Mouse (Mus musculus): ENCODE results near the gene Mcur1. TPM values are rescaled to one million over a fixed set of nuclear protein-coding genes. Genes with fewer than 3 reads are reported as not detected.
A peak's percentile ranks its signal among the peaks of the same experiment; 100 is the strongest.

The Mcur1 gene
- 3.8 and 7.5 TPM in 2 replicates for total RNA-seq (2015; ENCODE audit: low replicate concordance)
- total RNA-seq (2017; ENCODE audit: low replicate concordance) = 3.0 and 9.2 TPM in 2 replicates

GRCm38 (mm10) chr13:43559711-43560457 lies at the start of gene Mcur1:
Mcur1 (minus strand) TSS chr13:43560191.
- ATAC-seq (replicated peaks; ENCODE audit: low FRiP score, poor library complexity, severe bottlenecking) = peak; percentile 96

- ATAC-seq (replicated peaks; ENCODE audit: low FRiP score, poor library complexity, severe bottlenecking) = no peak
Measured at GRCm38 (mm10) chr13:43608854-43609253, 48.9 kb upstream of the Mcur1 start.

DNA sequence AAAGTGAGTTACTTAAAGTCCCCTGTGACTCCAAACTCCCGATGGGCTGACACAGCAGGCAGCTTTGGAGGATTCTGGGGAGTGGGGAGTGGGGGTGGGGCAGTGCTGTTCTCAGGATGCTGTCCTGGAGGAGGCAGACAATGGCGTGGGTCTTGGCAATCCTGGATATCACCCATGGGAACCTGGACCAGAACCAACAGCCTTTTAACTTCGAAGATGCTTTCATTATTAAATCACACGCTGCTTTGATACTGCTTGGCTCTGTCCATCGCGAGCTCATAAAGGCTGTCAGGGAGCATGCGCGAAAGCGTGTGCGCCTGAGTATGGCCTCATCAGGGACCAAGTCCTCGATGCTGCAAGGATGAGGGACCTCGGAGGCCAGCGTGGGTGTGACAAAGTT lies 43.1 kb upstream of the Mcur1 start:
- no peak for ATAC-seq (replicated peaks; ENCODE audit: low FRiP score, poor library complexity, severe bottlenecking)

DNA sequence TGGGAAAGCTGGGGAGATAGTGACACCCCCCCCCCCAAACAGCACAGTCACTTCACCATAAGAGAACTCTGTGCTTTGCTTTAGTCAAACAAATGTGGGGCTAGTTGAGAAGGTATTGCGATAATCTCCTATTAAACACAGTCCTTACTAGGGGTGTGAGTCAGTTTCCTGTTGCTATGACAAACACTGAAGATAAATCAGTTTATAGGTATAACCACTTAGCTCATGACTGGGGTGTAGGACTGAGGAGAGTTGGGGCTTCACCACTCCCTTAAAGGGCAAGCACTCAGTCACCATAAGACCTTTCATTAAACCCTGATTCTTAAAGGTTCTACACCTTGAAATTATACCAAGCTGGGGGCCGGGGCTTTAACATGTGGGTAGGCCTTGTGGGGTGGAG lies 42.4 kb upstream of the Mcur1 start:
- no peak for ATAC-seq (replicated peaks; ENCODE audit: low FRiP score, poor library complexity, severe bottlenecking)

- no peak for ATAC-seq (replicated peaks; ENCODE audit: low FRiP score, poor library complexity, severe bottlenecking)
Measured at GRCm38 (mm10) chr13:43600967-43601366, 41.0 kb upstream of the Mcur1 start.

GRCm38 (mm10) chr13:43595896-43596295 lies 35.9 kb upstream of the Mcur1 start:
- no peak for ATAC-seq (replicated peaks; ENCODE audit: low FRiP score, poor library complexity, severe bottlenecking)

- no peak for ATAC-seq (replicated peaks; ENCODE audit: low FRiP score, poor library complexity, severe bottlenecking)
Measured at GRCm38 (mm10) chr13:43592681-43593068, 32.7 kb upstream of the Mcur1 start.

DNA sequence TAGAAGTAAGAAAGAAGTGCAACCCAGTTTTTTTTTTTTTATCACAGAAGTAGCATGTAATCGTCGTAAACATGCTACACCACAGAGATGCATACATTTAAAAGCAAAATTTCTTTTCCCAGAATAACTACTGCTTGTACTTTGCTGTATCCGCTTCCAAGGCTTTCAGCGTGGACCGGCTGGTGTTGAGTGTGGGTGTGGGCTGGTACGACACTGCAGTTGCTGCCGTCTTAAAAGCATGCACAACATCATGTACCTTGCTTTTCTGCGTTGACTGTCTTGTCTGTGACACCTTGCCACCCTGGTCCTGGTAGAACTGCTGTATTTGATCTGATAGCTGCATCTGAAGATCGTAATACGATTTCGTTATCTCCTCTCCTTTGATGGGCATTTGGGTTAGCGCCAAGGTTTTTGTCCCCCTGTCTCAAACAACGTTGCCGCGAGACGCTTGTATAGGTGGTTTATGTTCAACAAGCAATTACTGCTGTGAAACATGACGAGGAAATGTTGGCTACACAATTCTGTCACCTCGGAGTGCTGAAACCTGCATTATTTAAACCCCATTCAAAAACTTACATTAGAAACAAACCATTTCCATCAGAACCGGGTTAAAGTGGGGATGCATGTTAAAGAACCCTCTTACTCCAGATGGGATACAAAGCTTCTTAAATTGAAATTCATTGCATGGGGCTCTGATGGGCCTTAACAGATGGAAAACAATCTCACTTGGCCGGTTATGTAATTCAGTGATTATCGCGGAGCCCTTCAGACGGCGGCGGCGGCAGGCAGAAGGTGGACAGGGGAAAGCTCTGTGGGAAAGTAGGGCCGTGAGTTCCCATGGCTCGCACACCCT lies 32.1 kb upstream of the Mcur1 start:
- ATAC-seq (replicated peaks; ENCODE audit: low FRiP score, poor library complexity, severe bottlenecking) = no peak

GRCm38 (mm10) chr13:43587844-43588840 lies 28.2 kb upstream of the Mcur1 start:
- no peak for ATAC-seq (replicated peaks; ENCODE audit: low FRiP score, poor library complexity, severe bottlenecking)

DNA sequence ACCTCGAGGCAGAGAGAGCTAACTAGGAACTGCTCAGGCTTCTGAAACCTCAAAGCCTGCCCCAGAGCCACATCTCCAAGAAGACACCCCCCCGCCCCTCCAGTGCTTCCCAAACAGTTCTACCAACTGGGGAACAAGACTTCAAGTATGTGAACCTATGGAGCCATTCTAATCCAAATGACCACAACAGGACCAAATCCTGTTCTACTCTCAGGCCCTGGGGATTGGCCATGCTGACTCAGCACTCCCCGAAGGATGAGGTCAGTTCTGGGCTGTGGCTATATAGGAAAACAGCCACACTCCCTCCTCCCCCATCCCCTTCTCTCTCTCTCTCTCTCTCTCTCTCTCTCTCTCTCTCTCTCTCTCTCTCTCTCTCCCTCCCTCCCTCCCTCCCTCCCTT lies 27.0 kb upstream of the Mcur1 start:
- ATAC-seq (replicated peaks; ENCODE audit: low FRiP score, poor library complexity, severe bottlenecking) = no peak

DNA sequence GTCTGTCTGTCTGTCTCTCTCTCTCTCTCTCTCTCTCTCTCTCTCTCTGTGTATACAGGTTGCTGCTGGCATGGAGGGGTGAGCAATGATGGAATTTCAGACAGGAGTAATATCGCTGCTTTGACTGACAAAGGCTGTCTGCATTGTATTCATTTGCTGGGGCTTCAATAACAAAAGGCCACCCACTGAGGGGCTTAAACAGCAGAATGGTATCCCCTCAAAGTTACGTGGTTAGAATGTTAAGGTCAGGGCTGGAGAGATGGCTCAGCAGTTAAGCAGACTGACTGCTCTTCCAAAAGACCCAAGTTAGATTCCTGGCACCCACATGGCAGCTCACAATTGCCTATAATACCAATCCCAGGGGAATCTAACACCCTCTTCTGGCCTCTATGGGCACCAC lies 25.3 kb upstream of the Mcur1 start:
- ATAC-seq (replicated peaks; ENCODE audit: low FRiP score, poor library complexity, severe bottlenecking) = no peak

DNA sequence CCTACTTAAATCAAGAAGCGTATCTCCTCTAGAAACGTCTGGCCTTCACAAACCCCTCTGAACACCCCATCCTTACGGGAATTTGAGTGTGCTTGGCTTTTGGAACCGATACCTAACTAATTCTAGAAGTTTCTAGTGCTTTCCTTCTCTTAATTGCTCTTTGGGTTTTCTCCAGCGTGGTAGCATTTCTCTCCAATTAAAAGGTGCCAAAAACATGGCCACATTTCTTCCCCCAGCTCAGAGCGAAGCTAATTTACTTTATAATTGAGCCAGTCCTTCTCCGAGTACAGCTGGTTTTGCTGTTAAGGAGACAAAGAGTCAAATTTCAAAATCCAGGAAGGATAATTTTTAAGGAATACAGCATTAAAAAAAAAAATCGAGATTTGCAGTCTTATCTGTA lies 23.5 kb upstream of the Mcur1 start:
- no peak for ATAC-seq (replicated peaks; ENCODE audit: low FRiP score, poor library complexity, severe bottlenecking)

DNA sequence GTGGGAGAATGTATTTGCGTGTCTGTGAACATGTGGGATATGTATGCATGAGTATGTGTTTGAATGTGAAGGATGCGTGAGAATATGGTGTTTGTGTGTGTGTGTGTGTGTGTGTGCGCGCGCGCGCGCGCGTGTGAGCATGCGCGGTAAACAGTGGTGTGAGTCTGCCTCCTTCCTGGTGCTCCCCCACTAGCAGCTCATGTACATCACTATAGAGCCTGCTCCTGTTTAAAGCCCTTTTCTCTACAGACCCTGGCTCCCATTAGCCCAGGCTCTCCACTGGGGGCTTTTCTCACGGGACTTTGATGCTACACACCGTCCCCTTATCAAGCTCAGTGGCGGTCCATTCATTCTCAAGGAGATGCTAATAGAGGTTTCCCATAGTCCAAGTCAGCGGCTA lies 23.0 kb upstream of the Mcur1 start:
- ATAC-seq (replicated peaks; ENCODE audit: low FRiP score, poor library complexity, severe bottlenecking) = no peak

DNA sequence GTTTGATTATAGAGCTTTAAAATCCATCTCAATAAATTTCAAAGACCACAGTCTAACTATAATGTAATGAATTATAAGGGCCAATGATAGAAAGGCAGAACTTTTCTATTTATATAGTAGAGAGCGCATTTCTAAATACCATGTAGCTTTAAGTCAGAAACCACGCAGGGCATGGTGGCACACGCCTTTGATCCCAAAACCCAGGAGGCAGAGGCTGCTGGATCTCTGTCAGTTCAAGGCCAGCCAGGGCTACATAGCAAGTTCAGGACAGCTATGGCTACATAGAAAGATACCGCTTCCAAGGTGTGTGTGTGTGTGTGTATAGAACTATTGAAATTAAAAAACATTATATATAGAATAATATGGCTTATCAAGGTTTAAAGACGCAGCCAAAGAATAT lies 20.7 kb upstream of the Mcur1 start:
- no peak for ATAC-seq (replicated peaks; ENCODE audit: low FRiP score, poor library complexity, severe bottlenecking)

- peak; percentile 84 for ATAC-seq (replicated peaks; ENCODE audit: low FRiP score, poor library complexity, severe bottlenecking)
Measured at GRCm38 (mm10) chr13:43579740-43580139, 19.7 kb upstream of the Mcur1 start.

GRCm38 (mm10) chr13:43577766-43578165 lies 17.8 kb upstream of the Mcur1 start:
- ATAC-seq (replicated peaks; ENCODE audit: low FRiP score, poor library complexity, severe bottlenecking) = no peak

- ATAC-seq (replicated peaks; ENCODE audit: low FRiP score, poor library complexity, severe bottlenecking) = no peak
Measured at GRCm38 (mm10) chr13:43577254-43577653, 17.3 kb upstream of the Mcur1 start.

DNA sequence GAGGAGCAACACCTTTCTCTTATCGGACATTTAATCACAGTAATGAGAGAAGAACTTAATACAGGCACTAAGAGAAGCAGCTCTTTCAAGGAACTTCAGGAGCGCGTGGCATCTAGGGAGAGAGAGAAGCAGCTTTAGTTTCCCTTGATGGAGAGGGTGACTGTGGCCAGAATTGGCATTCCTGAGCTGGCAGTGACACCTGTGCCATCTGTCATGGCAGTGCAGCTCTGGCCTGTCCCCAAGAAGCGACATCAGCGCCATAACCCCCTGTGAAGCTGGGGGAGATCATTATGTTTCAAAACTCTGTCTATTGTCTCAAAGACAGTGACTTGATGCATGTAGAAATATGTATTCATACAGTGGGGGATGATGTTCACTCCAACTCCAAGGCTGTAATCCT lies 15.4 kb upstream of the Mcur1 start:
- no peak for ATAC-seq (replicated peaks; ENCODE audit: low FRiP score, poor library complexity, severe bottlenecking)

DNA sequence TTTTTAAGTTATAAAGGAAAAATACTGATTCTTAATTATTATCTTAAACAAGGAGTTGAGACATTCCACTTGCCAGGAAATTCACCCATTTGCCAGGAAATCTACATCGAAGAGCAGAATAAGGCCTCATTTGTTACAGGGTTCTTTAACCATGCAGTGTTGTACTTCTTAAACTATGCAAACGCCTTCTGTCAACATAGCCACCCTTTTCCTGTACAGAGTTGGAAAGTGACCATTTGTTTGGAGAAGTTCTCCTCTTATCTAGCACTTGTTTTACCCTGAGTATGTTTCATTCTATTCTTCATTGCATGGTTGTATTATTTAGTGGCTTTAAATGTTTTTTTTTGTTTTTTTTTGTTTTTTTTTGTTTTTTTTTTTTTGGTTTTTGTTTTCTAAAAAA lies 14.0 kb upstream of the Mcur1 start:
- no peak for ATAC-seq (replicated peaks; ENCODE audit: low FRiP score, poor library complexity, severe bottlenecking)
